Mouse (Mus musculus) midbrain, embryonic 14.5 days (tissue): ENCODE measurements at regions not wholly inside any gene's neighbourhood (a gene's known extent, or its start where the extent isn't known, plus 50 kb on each side); places are given as distances from the start of the nearest gene placed in this dataset.
"Not testable (repeated sequence)": the region's sequence is repeated elsewhere in the genome, so short reads cannot be mapped to it uniquely, and the experiment has no call there.

Source experiments
- ATAC-seq: fragments of 200-750 bp; cut with Nextera tagmentation; 2 replicates; pipeline ENCODE4 v1.8.0; 2017; ENCODE audit warnings: moderate number of reproducible peaks, moderate library complexity; ENCODE audit not compliant: low FRiP score, low TSS enrichment
- DNase-seq: peaks from one replicate; pipeline ENCODE4 v3.0.0-alpha.2; 2015
- H3K27ac ChIP-seq: fragments of 300-500 bp; sonication (generic); replicated peaks from 2 replicates; pipeline ENCODE4 v1.5.1; 2014; ENCODE audit warnings: mild to moderate bottlenecking, low read depth, low read length, moderate library complexity
- H3K27me3 ChIP-seq: fragments of 300-500 bp; sonication (generic); 2 replicates; pipeline ENCODE4 v1.6.1; 2014; ENCODE audit warnings: low read length, control low read depth, mixed read lengths; ENCODE audit not compliant: control insufficient read depth, insufficient read depth
- H3K36me3 ChIP-seq: fragments of 300-500 bp; sonication (generic); 2 replicates; pipeline ENCODE4 v1.6.1; 2014; ENCODE audit warnings: low read length, control low read depth; ENCODE audit not compliant: control insufficient read depth, insufficient read depth
- H3K4me1 ChIP-seq: fragments of 300-500 bp; sonication (generic); 2 replicates; pipeline ENCODE4 v1.6.1; 2014; ENCODE audit warnings: mild to moderate bottlenecking, antibody characterized with exemption, low read length, control low read depth; ENCODE audit not compliant: control insufficient read depth, insufficient read depth
- H3K4me2 ChIP-seq: fragments of 300-500 bp; sonication (generic); 2 replicates; pipeline ENCODE4 v1.6.1; 2014; ENCODE audit warnings: mild to moderate bottlenecking, low read length, moderate library complexity
- H3K4me3 ChIP-seq: fragments of 300-500 bp; sonication (generic); replicated peaks from 2 replicates; pipeline ENCODE4 v1.5.1; 2014; ENCODE audit warnings: low read depth, low read length
- H3K9ac ChIP-seq: fragments of 300-500 bp; sonication (generic); replicated peaks from 2 replicates; pipeline ENCODE4 v1.6.1; 2014; ENCODE audit warnings: mild to moderate bottlenecking, low read length, moderate library complexity
- H3K9me3 ChIP-seq: fragments of 300-500 bp; sonication (generic); 2 replicates; pipeline ENCODE4 v1.6.1; 2016; ENCODE audit warnings: low read length, control low read depth, mixed read lengths; ENCODE audit not compliant: control insufficient read depth
- WGBS: fragments of 180-500 bp; shearing (Covaris S2); extraction: QIAGEN DNeasy Blood & Tissue Kit; methylation state at CpG from one replicate; pipeline ENCODE4 v1.1.7; 2014; 5-methylcytosine and 5-hydroxymethylcytosine counted together

- Histone ChIP-seq H3K4me3 (no peak overlapping the region), H3K4me2 (no peak overlapping the region), H3K4me1 (no peaks in the 10 kb centered on the region), H3K36me3 (no peaks in the 10 kb centered on the region), H3K27ac (no peak overlapping the region), H3K9me3 (no peaks in the 10 kb centered on the region), H3K9ac (no peak overlapping the region), H3K27me3 (no peaks in the 10 kb centered on the region)
- no peak for ATAC-seq
- WGBS = 67% methylated on average over 6 of the region's 6 CpGs
- DNase-seq = no peak
Measured at GRCm38 (mm10) chr4:23193384-23194135, 705.4 kb upstream of the Pou3f2 start.

- Histone ChIP-seq H3K9ac (no peak overlapping the region), H3K4me3 (no peak overlapping the region), H3K4me1 (no peaks in the 10 kb centered on the region), H3K27ac (no peak overlapping the region), H3K27me3 (no peaks in the 10 kb centered on the region), H3K36me3 (no peaks in the 10 kb centered on the region), H3K9me3 (no peaks in the 10 kb centered on the region), H3K4me2 (no peak overlapping the region)
- DNase-seq = peak; percentile 2
- 80% methylated on average over 1 of the region's 1 CpGs for WGBS
- ATAC-seq = no peak
Measured at GRCm38 (mm10) chr4:23173811-23174210, 685.6 kb upstream of the Pou3f2 start.

GRCm38 (mm10) chr4:23173330-23173729 is 685.2 kb upstream of the Pou3f2 start:
- H3K27me3 ChIP-seq = no peaks in the 10 kb centered on the region
- 53% methylated on average over 4 of the region's 4 CpGs for WGBS
- no peak overlapping the region for H3K4me2 ChIP-seq
- no peaks in the 10 kb centered on the region for H3K9me3 ChIP-seq
- H3K4me3 ChIP-seq = no peak overlapping the region
- H3K27ac ChIP-seq = no peak overlapping the region
- peak; percentile 8 for DNase-seq
- no peak for ATAC-seq
- no peaks in the 10 kb centered on the region for H3K4me1 ChIP-seq
- no peaks in the 10 kb centered on the region for H3K36me3 ChIP-seq
- H3K9ac ChIP-seq = no peak overlapping the region

GRCm38 (mm10) chr4:23148097-23148849 is 660.1 kb upstream of the Pou3f2 start:
- Histone ChIP-seq H3K4me1 (no peaks in the 10 kb centered on the region), H3K27ac (no peak overlapping the region), H3K27me3 (no peaks in the 10 kb centered on the region), H3K4me2 (no peak overlapping the region), H3K9ac (no peak overlapping the region), H3K4me3 (no peak overlapping the region), H3K36me3 (no peaks in the 10 kb centered on the region), H3K9me3 (no peaks in the 10 kb centered on the region)
- DNase-seq = no peak
- 77% methylated on average over 3 of the region's 3 CpGs for WGBS
- no peak for ATAC-seq

- Histone ChIP-seq H3K27ac (no peak overlapping the region), H3K27me3 (no peaks in the 10 kb centered on the region), H3K4me2 (no peak overlapping the region), H3K36me3 (no peaks in the 10 kb centered on the region), H3K4me1 (no peaks in the 10 kb centered on the region), H3K4me3 (no peak overlapping the region), H3K9me3 (no peaks in the 10 kb centered on the region), H3K9ac (no peak overlapping the region)
- 29% methylated on average over 2 of the region's 2 CpGs for WGBS
- DNase-seq (no peak), ATAC-seq (no peak)
Measured at GRCm38 (mm10) chr4:23133386-23133785, 645.2 kb upstream of the Pou3f2 start.

- not testable (repeated sequence) for H3K27me3 ChIP-seq, H3K27ac ChIP-seq, H3K36me3 ChIP-seq, H3K4me1 ChIP-seq, H3K4me2 ChIP-seq, ATAC-seq, H3K4me3 ChIP-seq, H3K9me3 ChIP-seq, H3K9ac ChIP-seq
- peak; percentile 38 for DNase-seq
- WGBS = 95% methylated on average over 2 of the region's 2 CpGs
Measured at GRCm38 (mm10) chr4:23101452-23101851, 613.3 kb upstream of the Pou3f2 start.

GRCm38 (mm10) chr4:23079521-23079920 is 591.4 kb upstream of the Pou3f2 start:
- WGBS = 89% methylated on average over 5 of the region's 5 CpGs
- no peaks in the 10 kb centered on the region for H3K4me1 ChIP-seq
- no peak overlapping the region for H3K4me3 ChIP-seq
- DNase-seq (no peak), ATAC-seq (no peak)
- no peak overlapping the region for H3K27ac ChIP-seq
- H3K27me3 ChIP-seq = no peaks in the 10 kb centered on the region
- H3K9ac ChIP-seq = no peak overlapping the region
- no peaks in the 10 kb centered on the region for H3K9me3 ChIP-seq
- no peaks in the 10 kb centered on the region for H3K36me3 ChIP-seq
- no peak overlapping the region for H3K4me2 ChIP-seq

- Histone ChIP-seq H3K9ac (no peak overlapping the region), H3K36me3 (no peaks in the 10 kb centered on the region), H3K27ac (no peak overlapping the region), H3K9me3 (no peaks in the 10 kb centered on the region), H3K4me3 (no peak overlapping the region), H3K4me1 (no peaks in the 10 kb centered on the region), H3K4me2 (no peak overlapping the region), H3K27me3 (no peaks in the 10 kb centered on the region)
- ATAC-seq = no peak
- no peak for DNase-seq
- 90% methylated on average over 2 of the region's 2 CpGs for WGBS
Measured at GRCm38 (mm10) chr4:23077603-23078002, 589.4 kb upstream of the Pou3f2 start.
